Mouse (Mus musculus) layer of hippocampus, adult 6 months (tissue): ENCODE results near the gene Mcoln1. TPM values are rescaled to one million over a fixed set of nuclear protein-coding genes. Genes with fewer than 3 reads are reported as not detected.

Source experiments
- long read RNA-seq, 2 experiments: library from polyadenylated mRNA; unstranded; transcript quantifications; one replicate each; pipeline ENCODE4 v2.0.0; 2019 to 2020
- polyA plus RNA-seq: library from polyadenylated mRNA; unstranded; fragments of <200 nt; fragmentation: Nextera tagmentation; gene quantifications from 2 replicates; pipeline ENCODE4 v1.2.3, GENCODE M21; 2021

Mcoln1 gene
- 41.4 and 54.8 TPM in 2 replicates for polyA plus RNA-seq
- long read RNA-seq, experiment 1, transcript Mcoln1-201 (14 exons, 2,065 nt) = major isoform, 11 of 13 reads
- long read RNA-seq, experiment 1, partial matches to known transcripts = 0 of 13 reads
- long read RNA-seq, experiment 1, other reads (novel, unspliced or antisense) = 1 of 13 reads
- long read RNA-seq, experiment 2, transcript Mcoln1-201 (14 exons, 2,065 nt) = major isoform, 345 of 398 reads
- long read RNA-seq, experiment 2, partial matches to known transcripts = 21 of 398 reads
- long read RNA-seq, experiment 2, other reads (novel, unspliced or antisense) = 29 of 398 reads

GRCm38 (mm10) chr8:3500235-3501090 lies at the start of gene Mcoln1:
Gene Mcoln1 (plus strand): TSS chr8:3500457.

GRCm38 (mm10) chr8:3467006-3467885 lies 33.0 kb upstream of the Mcoln1 start, which contains the start of gene Pex11g:
Gene Pex11g (minus strand): TSS chr8:3467680.

GRCm38 (mm10) chr8:3470562-3470961 lies 29.7 kb upstream of the Mcoln1 start, which contains the start of gene Tex45:
Gene Tex45 (plus strand): TSS chr8:3470862.

GRCm38 (mm10) chr8:3492901-3493844 lies 7.1 kb upstream of the Mcoln1 start, which contains the start of gene Zfp358:
Gene Zfp358 (plus strand): TSS chr8:3493138.

GRCm38 (mm10) chr8:3515260-3515671 lies 15.0 kb downstream of the Mcoln1 start, which contains the start of gene Pnpla6:
Gene Pnpla6 (plus strand): TSS chr8:3515384.

Other genes starting within 250 kb of the Mcoln1 start
- gene Insr, start 220.8 kb upstream of the Mcoln1 start, polyA plus RNA-seq = 16.0 and 24.4 TPM in 2 replicates
- not detected in 2 replicates for gene A430078G23Rik, start 147.0 kb upstream of the Mcoln1 start, polyA plus RNA-seq
- 3.3 and 4.8 TPM in 2 replicates for gene Arhgef18, start 107.5 kb upstream of the Mcoln1 start, polyA plus RNA-seq
- gene Pex11g, start 32.8 kb upstream of the Mcoln1 start, polyA plus RNA-seq = 1.8 and 2.0 TPM in 2 replicates
- 0.09 TPM in 2 replicates for gene Tex45, start 29.6 kb upstream of the Mcoln1 start, polyA plus RNA-seq
- gene Zfp358, start 7.3 kb upstream of the Mcoln1 start, polyA plus RNA-seq = 8.3 and 10.3 TPM in 2 replicates
- 13.2 and 15.8 TPM in 2 replicates for gene Pnpla6, start 14.9 kb downstream of the Mcoln1 start, polyA plus RNA-seq
- gene C330021F23Rik, start 67.5 kb downstream of the Mcoln1 start, polyA plus RNA-seq = 0.38 TPM in 1 of 2 replicates, not detected in the other
- gene Camsap3, start 86.8 kb downstream of the Mcoln1 start, polyA plus RNA-seq = 6.2 and 9.2 TPM in 2 replicates
- gene Xab2, start 120.9 kb downstream of the Mcoln1 start, polyA plus RNA-seq = 28.9 and 29.8 TPM in 2 replicates
- gene Pet100, start 121.1 kb downstream of the Mcoln1 start, polyA plus RNA-seq = 108 and 123 TPM in 2 replicates
- 0.36 TPM in 2 replicates for gene Pcp2, start 125.1 kb downstream of the Mcoln1 start, polyA plus RNA-seq
- 8.8 and 11.0 TPM in 2 replicates for gene Stxbp2, start 130.5 kb downstream of the Mcoln1 start, polyA plus RNA-seq
- 0.33 and 0.34 TPM in 2 replicates for gene Retn, start 155.3 kb downstream of the Mcoln1 start, polyA plus RNA-seq
- 0.09 TPM in 1 of 2 replicates, not detected in the other for gene Mcemp1, start 165.3 kb downstream of the Mcoln1 start, polyA plus RNA-seq
- 57.9 and 62.9 TPM in 2 replicates for gene Fcor, start 171.9 kb downstream of the Mcoln1 start, polyA plus RNA-seq
- gene Trappc5, start 175.8 kb downstream of the Mcoln1 start, polyA plus RNA-seq = 23.0 and 24.5 TPM in 2 replicates
- gene Fcer2a, start 193.7 kb downstream of the Mcoln1 start, polyA plus RNA-seq = 0.09 TPM in 1 of 2 replicates, not detected in the other
- gene Clec4g, start 220.2 kb downstream of the Mcoln1 start, polyA plus RNA-seq = not detected in 2 replicates
- gene Cd209a, start 248.5 kb downstream of the Mcoln1 start, polyA plus RNA-seq = 0.79 and 2.1 TPM in 2 replicates